Mouse (Mus musculus) natural killer cell, adult 2 months (primary cell): ENCODE results near the gene C530008M17Rik.
A peak's percentile ranks its signal among the peaks of the same experiment; 100 is the strongest.
"Not testable (repeated sequence)": the region's sequence is repeated elsewhere in the genome, so short reads cannot be mapped to it uniquely, and the experiment has no call there.

ENCODE experiments used
- DNase-seq, 2 experiments: peaks; one replicate each; pipeline ENCODE4 v3.0.0; 2022; ENCODE audit warnings: low spot score in 2 of 2

Gene C530008M17Rik

GRCm38 (mm10) chr5:76902131-76902530, 245.8 kb downstream of the C530008M17Rik start:
- DNase-seq: no peak

GRCm38 (mm10) chr5:76904713-76905404, 248.5 kb downstream of the C530008M17Rik start:
- peak; percentile 14 to 26 for DNase-seq

GRCm38 (mm10) chr5:76905405-76906154, 249.3 kb downstream of the C530008M17Rik start, which contains the start of gene Aasdh:
Aasdh (minus strand) TSS chr5:76905514.
- peak; percentile 96 to 97 for DNase-seq

DNA sequence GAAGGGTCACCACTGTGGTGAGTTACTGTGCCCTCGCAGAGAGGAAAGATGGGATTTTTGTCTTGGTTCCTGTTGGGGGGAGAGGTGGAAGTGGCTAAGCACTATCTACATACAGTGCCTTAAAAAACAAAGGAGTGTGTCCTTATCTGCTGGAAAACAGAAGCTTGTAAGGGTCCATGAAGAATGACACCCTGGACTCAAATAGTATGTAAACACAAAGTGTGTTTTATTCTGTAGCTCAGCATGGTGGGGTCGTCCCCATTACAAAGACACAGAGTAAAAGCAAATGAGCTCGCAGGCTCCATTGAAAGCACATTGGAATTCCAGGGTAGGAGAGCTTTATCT, 249.8 kb downstream of the C530008M17Rik start:
- DNase-seq: no peak

- DNase-seq: no peak
These were observed 254.5 kb downstream of the C530008M17Rik start for GRCm38 (mm10) chr5:76910807-76911206.

DNA sequence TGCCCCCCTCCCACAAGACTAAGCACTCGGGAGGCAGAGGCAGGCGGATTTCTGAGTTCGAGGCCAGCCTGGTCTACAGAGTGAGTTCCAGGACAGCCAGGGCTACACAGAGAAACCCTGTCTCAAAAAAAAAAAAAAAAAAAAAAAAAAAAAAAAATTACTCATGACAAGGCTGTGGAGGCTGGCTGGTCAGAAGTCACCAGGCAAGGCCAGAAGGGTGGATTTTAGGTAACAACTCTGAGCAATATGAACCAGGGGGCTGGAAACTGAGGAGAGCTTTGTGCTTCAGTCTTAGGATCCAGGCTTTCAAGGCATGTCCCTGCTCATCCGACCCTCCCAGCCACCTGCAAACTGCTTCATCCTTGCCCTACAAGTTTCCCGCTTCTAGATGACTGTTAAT, 256.2 kb downstream of the C530008M17Rik start:
- not testable (repeated sequence) for DNase-seq

DNA sequence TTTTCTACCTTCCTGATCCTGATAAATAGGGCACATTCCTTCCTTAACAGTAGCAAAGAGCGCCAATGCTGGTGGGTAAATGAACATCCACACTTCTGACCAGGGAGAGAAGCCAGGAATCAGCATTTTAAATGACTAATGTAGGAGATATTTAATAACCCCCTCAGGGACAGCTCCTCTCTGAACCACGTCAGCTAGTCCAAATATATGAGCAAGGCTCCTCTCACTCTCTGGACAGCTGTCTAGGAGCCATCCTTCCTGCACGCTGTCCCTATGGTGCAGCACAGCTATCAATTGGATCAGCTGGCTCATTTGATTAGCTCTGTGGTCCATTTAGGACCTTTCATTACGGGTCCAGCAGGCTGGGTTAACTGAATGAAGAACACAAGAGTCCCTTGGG, 266.5 kb downstream of the C530008M17Rik start:
- no peak for DNase-seq
